Mouse (Mus musculus) liver, embryonic 14.5 days (tissue): ENCODE data around the gene Dbh. TPM values are rescaled to one million over a fixed set of nuclear protein-coding genes. Genes with fewer than 3 reads are reported as not detected.

Experiments
- ATAC-seq: fragments of 200-750 bp; cut with Nextera tagmentation; 2 replicates; pipeline ENCODE4 v1.8.0; 2017; ENCODE audit warnings: moderate number of reproducible peaks, mild to moderate bottlenecking, moderate library complexity; ENCODE audit not compliant: insufficient read depth
- DNase-seq, 3 experiments: peaks; one replicate each; pipeline ENCODE4 v3.0.0-alpha.2; 2012 to 2013; ENCODE audit warnings: low read depth in 3 of 3, low spot score in 3 of 3
- H3K27ac ChIP-seq: fragments of 300-500 bp; sonication (generic); 2 replicates; pipeline ENCODE4 v1.5.1; 2014; ENCODE audit warnings: moderate library complexity, mild to moderate bottlenecking, control low read depth, inconsistent platforms
- H3K27me3 ChIP-seq: fragments of 300-500 bp; sonication (generic); 2 replicates; pipeline ENCODE4 v1.6.1; 2014; ENCODE audit warnings: mild to moderate bottlenecking, low read length, moderate library complexity; ENCODE audit not compliant: control insufficient read depth, insufficient read depth
- H3K36me3 ChIP-seq: fragments of 300-500 bp; sonication (generic); replicated peaks from 2 replicates; pipeline ENCODE4 v1.6.1; 2014; ENCODE audit warnings: low read depth; ENCODE audit not compliant: control insufficient read depth, insufficient read depth
- H3K4me1 ChIP-seq, 2 experiments: fragments of 200-500 bp in 1 of 2; fragments of 300-500 bp in 1 of 2; sonication (generic) in 1 of 2; replicated peaks; 2 replicates each; pipeline ENCODE4 v1.6.1; 2012 to 2014; ENCODE audit warnings: antibody characterized with exemption in 1 of 2, inconsistent platforms in 1 of 2, low read length in 1 of 2; ENCODE audit not compliant: control insufficient read depth in 2 of 2, insufficient read depth in 2 of 2
- H3K4me2 ChIP-seq: fragments of 300-500 bp; sonication (generic); 2 replicates; pipeline ENCODE4 v1.6.1; 2014; ENCODE audit warnings: low read depth, mild to moderate bottlenecking, control low read depth, moderate library complexity
- H3K4me3 ChIP-seq, 2 experiments: fragments of 200-500 bp in 1 of 2; fragments of 300-500 bp in 1 of 2; sonication (generic) in 1 of 2; 2 replicates each; pipeline ENCODE4 v1.5.1; 2012 to 2014; ENCODE audit warnings: low read depth in 2 of 2, low read length in 2 of 2, mild to moderate bottlenecking in 2 of 2, control low read depth in 1 of 2, inconsistent platforms in 1 of 2, moderate library complexity in 1 of 2; ENCODE audit not compliant: insufficient read depth in 1 of 2
- H3K9ac ChIP-seq: fragments of 300-500 bp; sonication (generic); replicated peaks from 2 replicates; pipeline ENCODE4 v1.6.1; 2014; ENCODE audit warnings: mild to moderate bottlenecking, control low read depth, moderate library complexity
- H3K9me3 ChIP-seq: fragments of 300-500 bp; sonication (generic); 2 replicates; pipeline ENCODE4 v1.6.1; 2016; ENCODE audit warnings: low read length, mixed read lengths; ENCODE audit not compliant: control insufficient read depth
- CTCF ChIP-seq: IDR thresholded peaks from 2 replicates; pipeline ENCODE4 v1.5.1; 2016; ENCODE audit warnings: antibody characterized with exemption, low read depth, control low read depth
- EP300 ChIP-seq: IDR thresholded peaks from 2 replicates; pipeline ENCODE4 v1.6.1; 2016; ENCODE audit warnings: antibody characterized with exemption, low read depth
- WGBS: fragments of 180-500 bp; shearing (Covaris S2); extraction: QIAGEN DNeasy Blood & Tissue Kit; methylation state at CpG from one replicate; pipeline ENCODE4 v1.1.7; 2014; ENCODE audit not compliant: insufficient replicate concordance; 5-methylcytosine and 5-hydroxymethylcytosine counted together
- polyA plus RNA-seq, 2 experiments: library from polyadenylated mRNA; depleted of rRNA in 1 of 2; stranded (reverse) in 1 of 2; unstranded in 1 of 2; fragments of >200 nt; fragmentation: Nextera tagmentation in 1 of 2; extraction: Ambion mirVana in 1 of 2; gene quantifications; 2 replicates each; pipeline versions ENCODE4 v1.2.1 to v1.2.3; 2012 to 2014

Dbh gene
- polyA plus RNA-seq, 2 experiments = not detected

DNA sequence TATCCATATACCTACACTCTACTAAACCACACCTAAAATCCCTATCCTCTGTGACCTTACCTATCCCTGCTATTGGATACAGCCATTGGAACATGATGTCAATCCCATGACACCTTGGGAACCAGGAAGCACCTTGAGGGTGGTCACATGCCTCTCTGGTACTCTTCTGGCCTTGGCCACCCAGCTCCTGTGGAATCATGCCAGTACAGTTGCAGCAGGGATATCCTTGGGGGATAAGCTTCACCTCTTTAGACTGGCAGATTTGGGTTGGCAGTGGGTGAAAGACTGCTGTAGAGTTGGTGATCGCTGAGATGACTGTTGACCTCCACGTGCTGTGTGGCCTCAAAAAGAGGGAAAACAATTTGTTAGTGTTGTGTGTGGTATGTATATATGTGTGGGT, 3.5 kb upstream of the Dbh start:
- DNase-seq (no peak), ATAC-seq (no peak)
- TF ChIP-seq CTCF (no peak), EP300 (no peak)
- WGBS = 59% methylated on average over 2 of the region's 2 CpGs
- Histone ChIP-seq H3K36me3 (no peaks in the 10 kb centered on the region), H3K9me3 (no peaks in the 10 kb centered on the region), H3K4me3 (no peak overlapping the region), H3K27ac (no peak overlapping the region), H3K4me1 (no peaks in the 10 kb centered on the region), H3K27me3 (no peaks in the 10 kb centered on the region), H3K4me2 (no peak overlapping the region), H3K9ac (no peak overlapping the region)

DNA sequence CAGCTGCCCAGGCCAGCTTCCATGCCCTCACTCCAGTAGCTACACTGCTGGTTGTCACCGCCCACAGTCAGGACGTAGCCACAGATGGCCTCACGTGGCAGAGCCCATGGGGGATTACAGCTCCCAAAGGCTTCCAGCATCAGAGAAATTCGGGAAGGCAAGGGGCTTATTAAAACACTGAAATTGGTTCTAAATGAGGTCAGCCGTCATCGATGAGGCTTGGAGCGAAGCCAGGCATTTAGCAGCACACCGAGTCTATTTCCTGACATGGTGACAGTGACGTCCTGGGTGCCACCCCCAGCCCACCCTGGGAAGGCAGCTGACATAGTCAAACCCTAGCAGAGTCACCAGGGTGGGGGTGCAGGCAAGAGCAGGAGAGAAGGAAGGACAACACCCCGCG, 2.4 kb upstream of the Dbh start:
- H3K27ac ChIP-seq = no peak overlapping the region
- H3K9me3 ChIP-seq = no peaks in the 10 kb centered on the region
- no peak overlapping the region for H3K4me3 ChIP-seq
- H3K36me3 ChIP-seq = no peaks in the 10 kb centered on the region
- H3K27me3 ChIP-seq = no peaks in the 10 kb centered on the region
- H3K4me1 ChIP-seq = no peaks in the 10 kb centered on the region
- DNase-seq = no peak
- H3K4me2 ChIP-seq = no peak overlapping the region
- ATAC-seq = no peak
- TF ChIP-seq CTCF (no peak), EP300 (no peak)
- 52% methylated on average over 11 of the region's 11 CpGs for WGBS
- H3K9ac ChIP-seq = no peak overlapping the region

DNA sequence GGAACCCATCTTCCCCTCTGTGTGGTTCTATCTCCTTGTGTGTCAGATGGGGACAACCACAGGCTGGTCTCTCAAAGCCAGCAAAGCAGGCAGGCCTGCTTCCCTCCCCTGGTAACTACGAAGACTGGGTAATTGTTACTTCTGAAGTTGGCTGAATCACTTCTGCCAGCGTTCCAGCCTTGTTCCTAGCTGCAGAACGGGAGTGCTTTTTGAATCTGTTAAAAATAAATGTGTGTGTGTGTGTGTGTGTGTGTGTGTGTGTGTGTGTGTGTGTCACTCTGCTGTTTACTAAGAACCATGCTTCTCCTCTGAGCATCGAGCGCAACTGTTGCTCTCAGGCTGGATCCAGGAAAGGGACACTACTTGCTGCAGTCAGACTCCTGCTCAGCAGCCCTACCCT, 1.2 kb upstream of the Dbh start:
- no peak for TF ChIP-seq EP300
- no peak for TF ChIP-seq CTCF
- Histone ChIP-seq H3K9ac (no peak overlapping the region), H3K36me3 (no peaks in the 10 kb centered on the region), H3K9me3 (no peaks in the 10 kb centered on the region), H3K27ac (no peak overlapping the region), H3K4me3 (no peak overlapping the region), H3K4me1 (no peaks in the 10 kb centered on the region), H3K4me2 (no peak overlapping the region), H3K27me3 (no peaks in the 10 kb centered on the region)
- no peak for ATAC-seq
- 51% methylated on average over 5 of the region's 5 CpGs for WGBS
- DNase-seq = no peak

DNA sequence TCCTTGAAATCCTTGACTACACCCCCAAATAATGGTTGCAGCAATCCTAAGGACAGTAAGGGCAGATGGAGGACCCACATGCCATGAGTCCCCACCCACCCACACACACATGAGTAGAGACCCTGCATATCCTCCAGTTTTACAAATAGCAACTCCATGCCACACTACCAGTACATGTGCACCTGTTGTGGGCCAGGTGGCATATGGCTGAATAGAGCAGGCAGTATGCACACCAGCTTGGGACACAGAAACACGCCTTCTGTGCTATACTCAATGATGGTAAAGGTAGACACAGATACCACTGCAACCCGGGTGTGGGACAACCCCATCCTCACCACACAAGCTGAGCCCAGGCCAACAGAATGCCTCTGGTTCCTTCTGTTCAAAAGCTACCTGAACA, 1.0 kb downstream of the Dbh start:
- WGBS = 39% methylated on average over 2 of the region's 2 CpGs
- Histone ChIP-seq H3K9me3 (no peaks in the 10 kb centered on the region), H3K27me3 (no peaks in the 10 kb centered on the region), H3K27ac (no peak overlapping the region), H3K4me1 (no peaks in the 10 kb centered on the region), H3K9ac (no peak overlapping the region), H3K4me3 (no peak overlapping the region), H3K36me3 (no peaks in the 10 kb centered on the region), H3K4me2 (no peak overlapping the region)
- no peak for ATAC-seq
- no peak for DNase-seq
- TF ChIP-seq CTCF (no peak), EP300 (no peak)

DNA sequence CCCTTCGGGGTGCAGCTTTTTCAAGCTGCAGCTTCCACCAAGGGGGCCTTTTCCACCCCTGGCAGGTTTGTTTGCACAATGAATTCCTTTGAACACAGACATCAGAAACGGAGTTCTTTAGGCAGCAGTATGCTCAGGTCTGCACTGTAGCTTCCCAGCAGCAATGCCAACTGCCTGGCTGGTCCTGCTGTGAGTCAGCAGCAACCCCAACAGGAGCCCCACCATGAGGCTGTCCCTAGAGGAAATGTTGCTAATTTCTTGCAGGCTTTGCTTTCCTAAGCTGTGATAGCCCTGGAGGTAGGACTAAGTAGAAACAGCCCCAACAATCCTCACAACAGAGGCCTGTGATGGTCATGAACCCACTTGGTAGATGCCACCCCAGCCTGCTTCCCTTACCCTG, 2.0 kb downstream of the Dbh start:
- Histone ChIP-seq H3K27me3 (no peaks in the 10 kb centered on the region), H3K4me1 (no peaks in the 10 kb centered on the region), H3K36me3 (no peaks in the 10 kb centered on the region), H3K27ac (no peak overlapping the region), H3K4me2 (no peak overlapping the region), H3K9me3 (no peaks in the 10 kb centered on the region), H3K4me3 (no peak overlapping the region), H3K9ac (no peak overlapping the region)
- DNase-seq (no peak), ATAC-seq (no peak)
- TF ChIP-seq EP300 (no peak), CTCF (no peak)
- 16% methylated on average over 2 of the region's 2 CpGs for WGBS

DNA sequence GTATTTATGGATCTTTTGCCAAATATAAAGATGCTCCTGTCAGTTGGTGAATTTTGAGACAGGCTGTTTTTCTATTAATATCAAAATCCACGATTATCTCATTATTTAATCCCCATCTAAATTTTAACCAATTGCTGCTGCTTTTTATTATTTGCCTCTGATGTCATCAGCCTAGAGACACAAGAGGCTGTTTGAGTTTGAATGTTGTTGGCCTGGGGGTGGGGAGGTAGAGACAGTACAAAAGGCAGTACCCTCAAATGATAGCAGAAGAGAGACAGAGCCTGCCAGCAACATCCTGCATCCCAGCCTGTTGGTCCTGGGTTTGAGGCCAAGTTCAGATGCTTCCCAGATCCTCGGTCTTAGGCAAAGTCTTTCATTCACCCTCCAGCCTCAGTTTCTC, 9.2 kb downstream of the Dbh start:
- Histone ChIP-seq H3K4me3 (no peak overlapping the region), H3K4me1 (no peaks in the 10 kb centered on the region), H3K9ac (no peak overlapping the region), H3K27me3 (no peaks in the 10 kb centered on the region), H3K9me3 (no peaks in the 10 kb centered on the region), H3K27ac (no peak overlapping the region), H3K36me3 (no peaks in the 10 kb centered on the region), H3K4me2 (no peak overlapping the region)
- TF ChIP-seq CTCF = no peak
- no peak for TF ChIP-seq EP300
- ATAC-seq (no peak), DNase-seq (no peak)
- 31% methylated on average over 2 of the region's 2 CpGs for WGBS
